Mouse (Mus musculus): ENCODE measurements around the gene Gm21488. TPM values are rescaled to one million over a fixed set of nuclear protein-coding genes. Genes with fewer than 3 reads are reported as not detected.

The Gm21488 gene
- polyA plus RNA-seq (2017; shearing (Covaris generic)) = not detected

GRCm38 (mm10) chrY:27521820-27522219, at the start of gene Gm21488:
Gm21488 (minus strand) TSS chrY:27521920.

